17 mouse cellular contexts compared by ENCODE assay signal in genomic region chr5:92327929-92328328, GRCm38 (mm10). TPM values are rescaled to one million over a fixed set of nuclear protein-coding genes. Genes with fewer than 3 reads are reported as not detected.
"Had no signal": no experiment of that assay in that cellular context is flagged by ENCODE, and none has a peak within 500 bp of the region (broad histone marks: within the 10 kb centered on the region; RNA-seq: fewer than 3 reads in every experiment).

TSS of gene Cxcl9 (minus strand) at chr5:92328079.

- H3K27me3 ChIP-seq: limb, embryonic 15.5 days; liver, embryonic 13.5 days; midbrain, embryonic 12.5 days; neural tube, embryonic 12.5 days had no signal

- H3K9me3 ChIP-seq: limb, embryonic 15.5 days; liver, embryonic 13.5 days; midbrain, embryonic 12.5 days; neural tube, embryonic 12.5 days had no signal

- H3K36me3 ChIP-seq: limb, embryonic 15.5 days; liver, embryonic 13.5 days; midbrain, embryonic 12.5 days; neural tube, embryonic 12.5 days had no signal

- H3K27ac ChIP-seq: left cerebral cortex, adult 2 months; limb, embryonic 15.5 days; liver, embryonic 13.5 days; midbrain, embryonic 12.5 days; neural tube, embryonic 12.5 days had no signal

- H3K4me3 ChIP-seq: left cerebral cortex, adult 2 months; limb, embryonic 15.5 days; liver, embryonic 13.5 days; midbrain, embryonic 12.5 days; neural tube, embryonic 12.5 days had no signal

- ATAC-seq: intestine, postnatal 0 days had no signal

- H3K4me1 ChIP-seq: midbrain, embryonic 12.5 days; neural tube, embryonic 12.5 days had no signal

- DNase-seq: kidney, postnatal 10 days; kidney, postnatal 4 days; liver, embryonic 13.5 days; lung, adult 18-20 months; spleen, adult 18-20 months had no signal

- H3K4me2 ChIP-seq: limb, embryonic 15.5 days; liver, embryonic 13.5 days; midbrain, embryonic 12.5 days; neural tube, embryonic 12.5 days had no signal

- H3K9ac ChIP-seq: limb, embryonic 15.5 days; liver, embryonic 13.5 days; midbrain, embryonic 12.5 days; neural tube, embryonic 12.5 days had no signal

RNA-seq across cellular contexts. Expression of gene Cxcl9, which starts in this region (rescaled TPM):
- total RNA-seq: layer of hippocampus, postnatal 25 days; left cerebral cortex, adult 2 months; left cerebral cortex, postnatal 14 days; megakaryocyte-erythroid progenitor cell, adult 5-6 weeks had no signal
- polyA plus RNA-seq: kidney, embryonic 14.5 days; limb, embryonic 11.5 days; liver, embryonic 13.5 days; lung, embryonic 16.5 days; midbrain, embryonic 12.5 days; neural tube, embryonic 12.5 days; stomach, embryonic 16.5 days had no signal
